Mouse (Mus musculus) lung, embryonic 15.5 days (tissue): ENCODE measurements around the gene Ripor1. TPM values are rescaled to one million over a fixed set of nuclear protein-coding genes. Genes with fewer than 3 reads are reported as not detected.

ENCODE experiments used
- ATAC-seq: fragments of 200-750 bp; cut with Nextera tagmentation; 2 replicates; pipeline ENCODE4 v1.8.0; 2017; ENCODE audit warnings: moderate number of reproducible peaks, borderline replicate concordance; ENCODE audit not compliant: low FRiP score, low TSS enrichment; ENCODE audit errors: extremely low read depth
- H3K27ac ChIP-seq: fragments of 300-500 bp; sonication (generic); 2 replicates; pipeline ENCODE4 v1.5.1; 2015; ENCODE audit warnings: moderate library complexity, mild to moderate bottlenecking, inconsistent platforms
- H3K27me3 ChIP-seq: fragments of 300-500 bp; sonication (generic); 2 replicates; pipeline ENCODE4 v1.6.1; 2015; ENCODE audit warnings: inconsistent platforms
- H3K36me3 ChIP-seq: fragments of 300-500 bp; sonication (generic); 2 replicates; pipeline ENCODE4 v1.6.1; 2015; ENCODE audit warnings: inconsistent platforms
- H3K4me1 ChIP-seq: fragments of 300-500 bp; sonication (generic); 2 replicates; pipeline ENCODE4 v1.6.1; 2015; ENCODE audit warnings: inconsistent platforms
- H3K4me2 ChIP-seq: fragments of 300-500 bp; sonication (generic); 2 replicates; pipeline ENCODE4 v1.6.1; 2015; ENCODE audit warnings: inconsistent platforms, mild to moderate bottlenecking, moderate library complexity
- H3K4me3 ChIP-seq: fragments of 300-500 bp; sonication (generic); 2 replicates; pipeline ENCODE4 v1.5.1; 2015; ENCODE audit warnings: mild to moderate bottlenecking, inconsistent platforms
- H3K9ac ChIP-seq: fragments of 300-500 bp; sonication (generic); 2 replicates; pipeline ENCODE4 v1.6.1; 2015; ENCODE audit warnings: inconsistent platforms
- H3K9me3 ChIP-seq: fragments of 300-500 bp; sonication (generic); 2 replicates; pipeline ENCODE4 v1.6.1; 2016; ENCODE audit warnings: inconsistent platforms
- WGBS: fragments of 180-500 bp; shearing (Covaris S2); methylation state at CpG from one replicate; pipeline ENCODE4 v1.1.7; 2015; 5-methylcytosine and 5-hydroxymethylcytosine counted together
- polyA plus RNA-seq: library from polyadenylated mRNA; unstranded; fragments of >200 nt; fragmentation: Nextera tagmentation; extraction: Ambion mirVana; gene quantifications from 2 replicates; pipeline ENCODE4 v1.2.1, GENCODE M21; 2015

Gene Ripor1
- polyA plus RNA-seq, 1 experiment from 2014 or later = 34.1 TPM

DNA sequence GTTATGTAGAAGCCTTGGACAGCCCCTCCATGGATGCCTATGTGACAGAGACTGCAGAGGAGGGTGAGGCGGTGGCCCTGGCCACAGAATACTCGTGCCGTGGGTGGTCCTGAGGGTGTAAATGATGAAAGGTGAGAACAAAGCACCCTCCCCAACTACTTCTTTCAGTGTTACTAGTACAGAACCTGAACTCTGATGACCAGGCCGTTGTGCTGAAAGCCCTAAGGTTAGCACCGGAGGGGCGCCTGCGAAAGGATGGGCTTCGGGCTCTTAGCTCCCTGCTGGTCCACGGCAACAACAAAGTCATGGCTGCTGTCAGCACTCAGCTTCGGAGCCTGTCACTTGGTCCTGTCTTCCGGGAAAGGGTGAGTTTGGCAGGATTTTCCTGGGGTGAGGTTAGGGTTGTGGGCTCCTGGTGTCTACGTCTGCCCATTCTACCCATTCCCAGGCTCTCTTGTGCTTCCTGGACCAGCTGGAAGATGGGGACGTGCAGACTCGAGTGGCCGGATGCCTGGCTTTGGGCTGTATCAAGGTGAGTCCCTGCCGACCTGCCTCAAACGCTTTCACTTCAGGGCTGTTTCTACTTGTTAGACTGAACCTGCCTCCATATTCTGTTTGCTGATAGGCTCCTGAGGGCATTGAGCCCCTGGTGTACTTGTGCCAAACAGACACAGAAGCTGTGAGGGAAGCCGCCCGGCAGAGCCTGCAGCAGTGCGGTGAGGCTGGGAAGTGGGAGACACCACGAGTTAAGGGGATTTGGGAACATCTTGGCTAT lies 16.1 kb downstream of the Ripor1 start:
- 89% methylated on average over 21 of the region's 21 CpGs for WGBS
- Histone ChIP-seq H3K4me1 (peaks cover 31% of the 10 kb centered on the region), H3K4me3 (no peak overlapping the region), H3K9me3 (no peaks in the 10 kb centered on the region), H3K4me2 (no peak overlapping the region), H3K9ac (no peak overlapping the region), H3K27me3 (no peaks in the 10 kb centered on the region), H3K27ac (no peak overlapping the region), H3K36me3 (peaks cover 54% of the 10 kb centered on the region)
- no peak for ATAC-seq

DNA sequence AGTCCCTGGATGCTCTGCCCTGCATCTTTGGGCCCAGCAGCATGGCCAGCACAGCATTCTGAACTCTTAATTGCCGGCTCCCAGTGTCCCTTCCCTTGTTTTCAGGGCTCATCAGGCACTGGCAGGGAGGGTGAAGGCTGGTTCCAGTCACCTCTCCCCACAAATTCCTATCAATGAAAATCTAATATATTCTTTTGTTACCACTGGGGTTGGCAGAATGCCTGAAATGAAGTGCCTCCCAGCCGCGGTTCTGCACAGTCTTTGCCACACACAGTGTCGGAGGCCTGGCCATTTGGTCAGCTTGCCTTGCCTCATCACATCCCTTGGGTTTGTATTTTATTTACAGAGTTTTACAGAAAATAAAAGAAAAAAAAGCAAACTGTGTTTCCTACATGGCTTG lies 16.8 kb downstream of the Ripor1 start:
- H3K9me3 ChIP-seq = no peaks in the 10 kb centered on the region
- H3K4me3 ChIP-seq = no peak overlapping the region
- no peak overlapping the region for H3K4me2 ChIP-seq
- no peaks in the 10 kb centered on the region for H3K27me3 ChIP-seq
- peaks cover 31% of the 10 kb centered on the region for H3K4me1 ChIP-seq
- peak overlapping the region; percentile 46 for H3K27ac ChIP-seq
- WGBS = 55% methylated on average over 4 of the region's 4 CpGs
- no peak for ATAC-seq
- peaks cover 47% of the 10 kb centered on the region for H3K36me3 ChIP-seq
- H3K9ac ChIP-seq = no peak overlapping the region

DNA sequence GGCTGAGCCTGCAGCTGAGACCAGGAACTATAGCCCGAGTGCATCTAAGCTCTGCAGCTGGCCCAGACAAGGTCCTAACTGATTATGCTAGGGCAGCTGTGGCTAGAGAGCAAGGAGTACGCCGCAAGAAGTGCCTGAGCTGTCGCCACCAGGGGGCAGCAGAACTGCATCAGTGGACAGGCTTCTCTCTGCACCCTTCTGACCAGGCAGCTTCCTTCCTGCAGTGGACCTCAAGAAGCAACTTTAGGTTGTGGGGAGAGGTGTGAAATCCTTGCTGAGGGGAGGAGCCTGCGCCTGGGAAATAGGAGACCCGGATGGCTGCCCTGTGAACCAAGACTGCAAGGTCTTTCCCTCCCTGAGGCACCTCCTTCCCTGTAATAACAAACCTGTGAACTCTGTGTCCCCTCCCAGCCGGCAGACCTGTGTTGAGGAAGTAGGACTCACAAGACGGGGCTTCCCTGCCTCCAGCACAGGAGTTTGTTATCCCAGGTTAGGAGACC lies 17.4 kb downstream of the Ripor1 start:
- Histone ChIP-seq H3K27ac (peak overlapping the region; percentile 46), H3K4me3 (no peak overlapping the region), H3K36me3 (peaks cover 41% of the 10 kb centered on the region), H3K4me2 (no peak overlapping the region), H3K27me3 (no peaks in the 10 kb centered on the region), H3K4me1 (peaks cover 31% of the 10 kb centered on the region), H3K9ac (no peak overlapping the region), H3K9me3 (no peaks in the 10 kb centered on the region)
- ATAC-seq = peak; percentile 87
- 6% methylated on average over 8 of the region's 8 CpGs for WGBS

DNA sequence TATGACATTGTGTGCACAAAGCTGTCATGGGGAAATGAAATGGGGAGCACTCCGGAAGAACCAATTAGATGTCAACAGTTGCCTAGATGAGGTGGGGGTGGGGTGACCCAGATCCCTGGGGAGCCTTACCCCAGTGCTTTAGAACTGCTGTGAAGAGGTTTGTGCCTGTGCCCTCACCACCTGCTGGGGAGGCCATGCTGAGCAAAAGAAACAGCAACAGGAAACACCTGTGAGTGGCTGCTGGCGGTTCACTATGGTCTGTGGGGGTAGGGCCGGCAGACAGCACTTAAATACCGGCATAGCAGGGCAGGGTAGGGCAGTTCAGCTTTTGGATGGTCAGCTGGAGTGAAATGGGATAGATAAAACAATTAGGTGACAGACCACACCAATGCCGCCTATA lies 18.1 kb downstream of the Ripor1 start:
- peaks cover 31% of the 10 kb centered on the region for H3K4me1 ChIP-seq

DNA sequence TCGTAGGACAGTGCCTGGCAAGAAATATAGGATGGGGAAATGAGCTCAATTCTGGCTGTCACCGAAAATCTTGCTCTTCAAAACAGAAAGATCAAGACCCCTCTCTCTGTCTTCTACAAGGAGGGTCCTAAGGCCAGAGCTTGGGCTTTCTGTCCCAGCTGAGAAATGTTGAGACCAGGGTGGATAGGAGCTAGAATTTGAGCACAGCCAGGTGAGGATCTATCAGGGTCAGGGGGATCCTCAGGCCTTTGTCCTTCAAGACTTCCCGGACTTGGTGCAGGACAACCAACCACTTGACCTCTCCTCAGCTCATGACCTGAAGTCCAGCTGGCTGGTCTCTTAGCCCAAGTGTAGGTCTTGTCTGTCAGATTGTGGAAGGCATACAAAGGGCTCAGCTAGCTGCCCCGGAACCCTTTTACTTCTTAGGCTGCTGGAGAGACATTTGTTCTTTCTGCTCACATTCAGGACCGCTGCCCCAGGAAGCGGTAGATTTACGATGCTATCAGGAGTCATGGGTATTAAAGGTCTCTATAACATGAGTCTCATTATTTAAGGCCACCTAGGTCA lies 18.7 kb downstream of the Ripor1 start:
- Histone ChIP-seq H3K36me3 (peaks cover 28% of the 10 kb centered on the region), H3K9ac (no peak overlapping the region), H3K4me2 (no peak overlapping the region)

More for the DNA sequence above, 18.1 kb downstream of the Ripor1 start:
- 33% methylated on average over 5 of the region's 5 CpGs for WGBS
- no peaks in the 10 kb centered on the region for H3K27me3 ChIP-seq
- no peak overlapping the region for H3K9ac ChIP-seq
- peak overlapping the region; percentile 30; the same call in 1 of the 2 replicates for H3K27ac ChIP-seq
- no peaks in the 10 kb centered on the region for H3K9me3 ChIP-seq
- ATAC-seq = no peak
- peaks cover 35% of the 10 kb centered on the region for H3K36me3 ChIP-seq
- no peak overlapping the region for H3K4me2 ChIP-seq
- H3K4me3 ChIP-seq = no peak overlapping the region

DNA sequence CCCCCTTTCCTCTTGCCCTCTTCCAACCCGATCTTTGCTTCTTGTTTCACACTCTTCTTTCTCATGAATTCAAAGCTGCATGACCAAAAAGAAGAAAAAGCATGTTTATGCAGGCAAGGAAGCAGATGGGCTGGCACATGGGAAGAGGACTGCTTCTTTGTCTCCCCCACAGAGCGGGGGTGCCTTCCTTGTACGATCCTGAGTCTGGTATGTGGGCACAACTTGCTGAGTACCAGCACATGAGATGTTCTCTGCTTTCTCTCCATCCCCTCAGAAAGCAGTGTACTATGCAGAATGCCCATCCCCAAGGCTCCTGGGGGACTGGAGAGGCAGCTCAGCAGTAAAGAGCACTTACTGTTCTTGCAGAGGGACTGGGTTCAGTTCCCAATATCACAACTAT lies 19.3 kb downstream of the Ripor1 start:
- peak overlapping the region; percentile 22 for H3K27ac ChIP-seq

More for the DNA sequence above, 18.7 kb downstream of the Ripor1 start:
- H3K9me3 ChIP-seq = no peaks in the 10 kb centered on the region
- H3K4me1 ChIP-seq = peaks cover 31% of the 10 kb centered on the region
- 0 out of 2 replicates have a peak overlapping the region, but pooled peaks have one; percentile 16 for H3K27ac ChIP-seq
- no peak for ATAC-seq
- WGBS = 54% methylated on average over 7 of the region's 7 CpGs
- H3K4me3 ChIP-seq = no peak overlapping the region
- H3K27me3 ChIP-seq = no peaks in the 10 kb centered on the region

DNA sequence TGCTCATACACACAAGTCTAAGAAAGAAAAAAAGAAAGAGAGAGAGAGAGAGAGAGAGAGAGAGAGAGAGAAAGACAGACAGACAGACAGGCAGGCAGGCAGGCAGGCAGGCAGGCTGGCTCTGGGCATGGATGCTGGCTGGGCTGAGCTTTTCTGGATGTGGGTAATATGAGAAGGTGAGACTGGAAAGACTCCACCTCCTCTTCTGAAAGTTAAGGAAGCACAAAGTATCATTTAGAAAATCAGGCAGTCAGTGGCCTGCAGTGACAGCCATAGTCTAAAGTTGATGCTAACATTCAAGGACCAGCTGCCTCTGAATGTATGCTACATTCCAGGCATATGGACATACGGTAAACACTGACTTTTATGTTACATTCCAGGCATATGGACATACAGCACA lies 19.8 kb downstream of the Ripor1 start:
- Histone ChIP-seq H3K9ac (no peak overlapping the region), H3K4me2 (no peak overlapping the region), H3K27ac (peak overlapping the region; percentile 22), H3K36me3 (peaks cover 18% of the 10 kb centered on the region), H3K9me3 (no peaks in the 10 kb centered on the region), H3K4me1 (peaks cover 31% of the 10 kb centered on the region), H3K27me3 (no peaks in the 10 kb centered on the region), H3K4me3 (no peak overlapping the region)
- ATAC-seq = no peak
- 23% methylated on average over 1 of the region's 1 CpGs for WGBS

More for the DNA sequence above, 19.3 kb downstream of the Ripor1 start:
- no peak for ATAC-seq
- Histone ChIP-seq H3K36me3 (peaks cover 22% of the 10 kb centered on the region), H3K9me3 (no peaks in the 10 kb centered on the region), H3K27me3 (no peaks in the 10 kb centered on the region), H3K4me1 (peaks cover 31% of the 10 kb centered on the region), H3K4me2 (no peak overlapping the region), H3K4me3 (no peak overlapping the region), H3K9ac (no peak overlapping the region)
- WGBS = 57% methylated on average over 3 of the region's 3 CpGs

DNA sequence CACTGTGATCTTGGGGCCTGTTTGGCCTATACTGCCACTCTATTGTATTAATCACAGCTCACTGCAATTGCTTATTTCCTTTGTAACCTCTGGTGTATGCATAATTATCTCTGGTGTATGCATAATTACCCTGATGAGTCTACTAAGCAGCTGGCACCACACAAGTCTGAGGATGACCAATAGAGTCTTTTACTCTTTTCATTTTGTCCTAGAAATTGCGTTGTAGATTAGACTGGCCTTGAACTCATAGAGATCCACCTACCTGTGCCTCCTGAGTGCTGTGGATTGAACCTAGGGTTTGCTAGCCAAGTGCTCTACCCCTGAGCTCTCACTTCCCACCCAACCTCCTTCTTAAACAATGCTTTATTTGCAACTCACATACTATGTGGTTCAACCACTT lies 21.0 kb downstream of the Ripor1 start:
- Histone ChIP-seq H3K27ac (no peak overlapping the region), H3K36me3 (peaks cover 5% of the 10 kb centered on the region), H3K27me3 (no peaks in the 10 kb centered on the region), H3K4me1 (peaks cover 31% of the 10 kb centered on the region), H3K9me3 (no peaks in the 10 kb centered on the region), H3K9ac (no peak overlapping the region), H3K4me2 (no peak overlapping the region), H3K4me3 (no peak overlapping the region)
- 72% methylated on average over 1 of the region's 1 CpGs for WGBS
- ATAC-seq = no peak

DNA sequence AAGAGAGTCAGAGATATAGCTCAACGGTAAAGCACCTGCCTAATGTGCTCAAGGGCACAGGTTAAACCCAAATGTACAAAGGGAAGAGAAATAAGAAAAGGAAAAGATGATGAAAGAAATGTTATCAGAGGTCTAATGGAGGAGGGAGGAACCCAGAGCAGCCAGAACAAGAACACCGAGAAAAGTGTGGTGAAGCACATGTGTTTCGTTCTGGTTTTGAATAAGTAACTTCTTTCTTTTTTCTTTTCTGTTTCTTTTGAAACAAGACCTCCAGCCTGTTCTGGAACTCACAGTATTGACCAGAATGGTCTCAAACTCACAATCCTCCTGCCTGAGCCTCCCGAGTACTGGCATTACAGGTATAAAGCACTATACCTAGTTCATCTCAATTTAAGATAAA lies 24.3 kb downstream of the Ripor1 start:
- H3K4me1 ChIP-seq = peaks cover 11% of the 10 kb centered on the region
- 85% methylated on average over 4 of the region's 4 CpGs for WGBS

DNA sequence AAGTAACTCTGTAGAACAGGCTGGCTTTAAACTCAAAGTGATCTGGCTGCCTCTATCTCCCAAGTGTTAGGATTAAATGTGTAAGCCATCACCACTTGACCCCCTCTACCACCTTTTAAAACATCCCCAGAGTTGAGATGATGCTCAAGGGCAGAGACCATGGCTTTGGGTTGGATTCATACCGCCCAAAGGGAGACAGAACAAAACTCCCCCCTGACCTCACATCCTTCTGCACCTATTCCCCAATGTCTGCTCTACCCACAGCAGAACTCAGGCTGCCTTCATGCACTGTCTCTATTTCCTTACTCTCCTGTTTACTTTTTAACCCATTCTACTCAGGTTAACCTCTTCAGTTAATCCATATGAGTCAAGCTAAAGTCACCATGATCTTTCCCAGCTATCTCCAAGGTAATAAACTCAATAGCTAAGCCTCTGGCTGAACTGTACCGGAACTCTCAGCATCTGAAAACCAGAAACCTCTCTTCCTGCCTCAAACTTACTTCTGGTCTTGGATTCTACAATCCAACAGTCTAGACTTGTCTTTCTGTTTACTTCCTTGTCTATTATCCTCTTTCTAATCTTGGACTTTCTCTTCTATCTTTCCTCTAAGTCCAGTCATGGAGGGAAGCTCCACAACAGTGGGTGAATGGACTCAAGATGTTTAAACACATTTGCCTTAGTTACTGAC lies 29.9 kb downstream of the Ripor1 start:
- H3K4me1 ChIP-seq = peaks cover 25% of the 10 kb centered on the region
- ATAC-seq = no peak
- peak overlapping the region; percentile 64; the same call in 1 of the 2 replicates for H3K4me3 ChIP-seq
- WGBS = 90% methylated on average over 2 of the region's 2 CpGs
- H3K27me3 ChIP-seq = no peaks in the 10 kb centered on the region
- peak overlapping the region; percentile 71 for H3K4me2 ChIP-seq
- H3K9me3 ChIP-seq = no peaks in the 10 kb centered on the region
- peak overlapping the region; percentile 67; the same call in 1 of the 2 replicates for H3K9ac ChIP-seq
- H3K27ac ChIP-seq = peak overlapping the region; percentile 100; the same call in 1 of the 2 replicates
- H3K36me3 ChIP-seq = no peaks in the 10 kb centered on the region

More for the DNA sequence above, 24.3 kb downstream of the Ripor1 start:
- H3K9me3 ChIP-seq = no peaks in the 10 kb centered on the region
- no peak overlapping the region for H3K4me2 ChIP-seq
- H3K27me3 ChIP-seq = no peaks in the 10 kb centered on the region
- ATAC-seq = no peak
- no peaks in the 10 kb centered on the region for H3K36me3 ChIP-seq
- H3K27ac ChIP-seq = no peak overlapping the region
- no peak overlapping the region for H3K9ac ChIP-seq
- H3K4me3 ChIP-seq = no peak overlapping the region

DNA sequence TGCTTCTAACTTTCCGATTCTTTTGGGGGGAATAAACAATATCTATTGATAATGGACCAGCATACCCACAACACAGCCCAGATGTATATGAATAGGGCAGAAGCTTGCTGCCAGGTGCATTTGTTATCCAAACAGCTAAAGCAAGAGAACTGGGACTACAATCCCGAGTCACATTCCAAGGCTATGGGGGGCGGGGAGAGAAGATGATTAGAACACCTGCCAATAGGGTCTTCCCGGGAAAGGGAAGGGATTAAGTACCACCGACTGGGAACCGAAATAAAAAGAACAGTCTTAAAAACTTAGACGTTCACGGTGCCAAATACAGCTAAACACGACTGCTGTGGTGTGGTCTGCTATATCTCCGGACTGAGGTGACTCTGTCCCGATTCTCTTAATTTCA lies 30.4 kb downstream of the Ripor1 start:
- Histone ChIP-seq H3K9me3 (no peaks in the 10 kb centered on the region), H3K36me3 (no peaks in the 10 kb centered on the region), H3K27ac (peak overlapping the region; percentile 100), H3K4me3 (peak overlapping the region; percentile 64), H3K27me3 (no peaks in the 10 kb centered on the region), H3K4me2 (peak overlapping the region; percentile 71), H3K9ac (peak overlapping the region; percentile 67), H3K4me1 (peaks cover 28% of the 10 kb centered on the region)
- no peak for ATAC-seq
- 4% methylated on average over 11 of the region's 11 CpGs for WGBS
